Mouse (Mus musculus) cerebellum, adult 2 months (tissue): ENCODE results near the gene Nxph3. TPM values are rescaled to one million over a fixed set of nuclear protein-coding genes. Genes with fewer than 3 reads are reported as not detected.

Experiments
- DNase-seq, 2 experiments: peaks; one replicate each; pipeline ENCODE4 v3.0.0; 2021
- H3K27ac ChIP-seq: fragments of 200-500 bp; 2 replicates; pipeline ENCODE4 v1.5.1; 2012; ENCODE audit warnings: low read length, control low read depth, inconsistent platforms; ENCODE audit not compliant: insufficient read depth
- H3K27me3 ChIP-seq: fragments of 200-500 bp; 2 replicates; pipeline ENCODE4 v1.6.1; 2012; ENCODE audit warnings: inconsistent platforms, mild to moderate bottlenecking, low read length, moderate library complexity; ENCODE audit not compliant: control insufficient read depth, insufficient read depth
- H3K4me1 ChIP-seq: fragments of 200-500 bp; 2 replicates; pipeline ENCODE4 v1.6.1; 2011; ENCODE audit warnings: low read length; ENCODE audit not compliant: control insufficient read depth, insufficient read depth
- H3K4me3 ChIP-seq: fragments of 200-500 bp; replicated peaks from 2 replicates; pipeline ENCODE3; 2011; ENCODE audit warnings: mild to moderate bottlenecking, low read depth, low read length, control low read depth; ENCODE audit not compliant: insufficient read depth
- CTCF ChIP-seq: fragments of 200-500 bp; IDR thresholded peaks from 2 replicates; pipeline ENCODE4 v1.5.1; 2011; ENCODE audit warnings: low read depth, mild to moderate bottlenecking, control low read depth, low read length, moderate library complexity, borderline replicate concordance; ENCODE audit not compliant: insufficient read depth
- POLR2A ChIP-seq: fragments of 200-500 bp; IDR thresholded peaks from 2 replicates; pipeline ENCODE4 v1.6.1; 2011; ENCODE audit warnings: low read length, control low read depth, borderline replicate concordance; ENCODE audit not compliant: insufficient read depth
- WGBS: fragments of 180-500 bp; shearing (Covaris S2); methylation state at CpG from one replicate; pipeline ENCODE4 v1.1.7; 2018; 5-methylcytosine and 5-hydroxymethylcytosine counted together
- polyA plus RNA-seq: library from polyadenylated mRNA; depleted of rRNA; stranded (reverse); fragments of >200 nt; gene quantifications from 2 replicates; pipeline ENCODE4 v1.2.3, GENCODE M21; 2012

The Nxph3 gene
- polyA plus RNA-seq, 1 experiment, result 19.9 TPM

DNA sequence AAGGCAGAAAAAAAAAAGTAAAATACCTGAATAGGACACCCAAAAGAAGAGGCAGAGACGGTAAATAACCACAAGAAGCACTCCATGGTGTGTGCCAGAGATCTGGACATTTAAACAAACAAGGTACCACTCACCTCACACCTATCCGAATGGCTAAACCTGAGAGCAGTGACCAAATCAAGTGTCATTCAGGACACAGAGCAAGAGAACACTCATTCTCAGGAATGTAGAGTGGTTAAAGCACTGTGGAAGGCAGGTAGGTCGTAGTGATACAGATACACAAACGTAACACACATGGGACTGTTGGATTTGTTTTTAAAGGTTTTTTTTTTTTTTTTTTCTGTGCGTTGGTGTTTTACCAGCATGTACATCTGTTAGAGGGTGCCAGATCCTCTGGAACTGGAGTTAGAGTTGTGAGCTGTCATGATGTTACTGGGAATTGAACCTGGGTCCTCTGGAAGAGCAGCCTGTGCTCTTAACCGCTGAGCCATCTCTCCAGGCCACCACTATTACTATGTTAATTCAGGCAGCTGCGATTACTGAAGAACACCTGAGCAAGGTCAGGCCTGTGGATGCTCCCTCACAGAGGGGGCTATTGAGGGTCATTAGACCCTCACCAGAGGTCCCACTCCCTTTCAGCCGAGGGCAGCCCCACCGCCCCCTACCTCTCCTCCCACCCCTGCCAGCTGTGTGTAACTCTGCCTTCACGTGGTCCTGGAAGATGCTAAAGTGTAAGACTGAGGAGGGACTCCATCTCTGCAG, 31.8 kb upstream of the Nxph3 start:
- TF ChIP-seq CTCF (no peak), POLR2A (no peak)
- DNase-seq, result no peak

DNA sequence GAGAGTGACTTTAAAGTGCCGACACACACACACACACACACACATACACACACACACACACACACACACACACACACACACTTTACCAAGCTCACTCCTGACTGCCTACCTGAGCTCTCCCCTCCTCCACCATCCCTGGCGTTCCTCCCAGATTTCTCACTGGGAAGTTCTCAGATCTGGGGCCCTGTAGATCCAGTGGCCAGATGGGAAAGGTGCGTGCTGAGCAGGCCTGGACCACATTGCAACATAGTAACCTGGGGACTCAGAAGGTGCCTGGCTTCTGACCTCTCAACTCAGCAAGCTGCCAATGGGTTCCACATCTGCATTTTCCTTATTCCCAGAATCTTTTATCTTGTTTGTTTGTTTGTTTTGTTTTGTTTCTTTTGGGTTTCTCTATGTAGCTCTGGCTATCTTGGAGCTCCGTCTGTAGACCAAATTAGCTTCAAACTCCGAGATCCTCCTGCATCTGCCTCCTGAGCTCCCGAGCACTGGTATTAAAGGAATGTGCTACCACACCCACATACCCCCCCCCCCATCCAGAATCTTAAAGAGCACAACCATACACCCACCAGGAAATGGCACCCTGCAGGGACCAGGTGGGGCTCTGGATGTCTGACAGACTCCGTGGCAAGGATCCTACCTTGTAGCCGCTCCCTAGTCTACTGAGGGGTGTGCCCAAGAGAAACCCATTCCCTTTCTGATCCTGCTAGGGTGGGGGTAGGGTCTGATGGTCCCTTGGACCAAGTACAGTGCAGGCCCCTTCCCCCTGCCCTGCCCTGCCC, 30.4 kb upstream of the Nxph3 start:
- Histone ChIP-seq H3K27me3 (no peaks in the 10 kb centered on the region), H3K4me3 (no peak overlapping the region), H3K4me1 (no peaks in the 10 kb centered on the region), H3K27ac (no peak overlapping the region)
- DNase-seq, result no peak
- TF ChIP-seq POLR2A, result no peak
- no peak for TF ChIP-seq CTCF
- 79% methylated on average over 8 of the region's 8 CpGs for WGBS

More for the DNA sequence above, 31.8 kb upstream of the Nxph3 start:
- WGBS, result 80% methylated on average over 10 of the region's 10 CpGs
- Histone ChIP-seq H3K4me3 (no peak overlapping the region), H3K27ac (no peak overlapping the region), H3K27me3 (no peaks in the 10 kb centered on the region), H3K4me1 (no peaks in the 10 kb centered on the region)

DNA sequence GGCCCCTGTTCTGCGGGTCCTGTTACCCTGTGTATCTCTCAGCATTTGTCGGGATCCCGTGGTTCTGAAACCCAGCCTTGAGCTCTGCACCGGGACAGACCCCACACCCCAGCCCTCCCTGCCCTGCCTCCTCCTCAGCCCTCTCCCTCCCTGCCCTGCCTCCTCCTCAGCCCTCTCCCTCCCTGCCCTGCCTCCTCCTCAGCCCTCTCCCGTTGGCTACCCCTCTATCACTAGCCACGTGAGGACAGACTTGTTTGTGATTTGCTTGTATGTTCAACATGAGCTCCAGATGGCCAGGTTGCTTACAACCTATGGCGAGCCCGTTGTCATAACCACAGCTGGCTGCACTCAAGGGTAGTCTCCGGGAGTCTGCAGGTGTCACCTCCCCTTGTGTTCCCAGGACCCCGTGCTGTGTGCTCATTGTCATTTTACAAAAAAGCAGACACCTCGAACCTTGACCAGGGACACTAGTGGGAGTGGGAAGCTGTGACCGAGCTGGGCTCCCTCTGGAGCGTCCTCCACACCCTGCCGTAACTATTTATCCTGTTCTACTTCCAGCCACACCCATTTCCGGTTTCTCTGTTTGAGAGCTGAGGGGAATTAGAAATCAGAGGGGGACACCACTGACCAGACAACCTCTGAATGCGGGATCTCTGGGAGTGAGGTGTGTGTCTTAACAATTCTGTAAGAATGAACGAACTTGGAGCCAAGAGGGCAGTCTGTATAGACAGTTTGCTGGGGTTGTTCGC, 26.4 kb upstream of the Nxph3 start:
- no peaks in the 10 kb centered on the region for H3K4me1 ChIP-seq
- no peaks in the 10 kb centered on the region for H3K27me3 ChIP-seq
- TF ChIP-seq CTCF (no peak), POLR2A (no peak)
- no peak overlapping the region for H3K27ac ChIP-seq
- no peak overlapping the region for H3K4me3 ChIP-seq
- no peak for DNase-seq
- 45% methylated on average over 18 of the region's 18 CpGs for WGBS

DNA sequence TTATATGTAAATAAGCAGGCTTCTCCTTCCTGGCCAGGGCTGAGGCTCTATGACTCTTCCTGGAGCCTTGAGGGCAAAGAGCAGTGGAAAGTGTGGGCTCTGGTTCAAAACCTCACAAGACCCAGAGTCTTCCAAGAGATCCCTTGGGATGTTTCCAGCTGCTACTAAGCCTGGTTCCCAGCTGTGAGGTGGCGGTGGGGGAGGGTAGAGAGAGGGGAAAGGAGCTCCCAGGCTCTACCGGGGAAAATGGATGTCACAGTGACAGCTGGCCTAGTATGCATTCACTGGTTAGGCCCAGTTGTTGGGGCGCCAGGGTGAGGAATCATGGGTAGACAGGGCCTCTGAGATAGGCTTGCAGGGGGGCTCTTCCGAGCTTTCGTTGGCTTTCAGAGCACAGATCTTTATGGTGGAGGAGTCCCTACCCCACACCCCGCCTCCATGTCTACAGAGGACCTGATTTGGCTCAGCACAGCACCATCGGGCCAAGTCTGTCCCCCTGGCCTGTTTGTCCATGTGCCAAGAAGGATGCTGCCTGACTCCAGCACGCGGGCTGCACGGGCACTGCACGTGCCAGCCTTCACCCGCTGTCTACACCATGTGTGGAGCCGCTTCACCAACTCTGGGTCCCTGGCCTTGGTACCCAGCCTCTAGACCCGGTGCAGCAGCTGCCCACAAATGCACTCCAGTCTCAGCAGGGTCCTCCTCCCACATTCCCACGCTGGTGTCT, 24.2 kb upstream of the Nxph3 start:
- no peaks in the 10 kb centered on the region for H3K4me1 ChIP-seq
- H3K27ac ChIP-seq, result no peak overlapping the region
- no peak for DNase-seq
- 22% methylated on average over 15 of the region's 15 CpGs for WGBS
- no peak overlapping the region for H3K4me3 ChIP-seq
- TF ChIP-seq CTCF (no peak), POLR2A (no peak)
- H3K27me3 ChIP-seq, result no peaks in the 10 kb centered on the region

DNA sequence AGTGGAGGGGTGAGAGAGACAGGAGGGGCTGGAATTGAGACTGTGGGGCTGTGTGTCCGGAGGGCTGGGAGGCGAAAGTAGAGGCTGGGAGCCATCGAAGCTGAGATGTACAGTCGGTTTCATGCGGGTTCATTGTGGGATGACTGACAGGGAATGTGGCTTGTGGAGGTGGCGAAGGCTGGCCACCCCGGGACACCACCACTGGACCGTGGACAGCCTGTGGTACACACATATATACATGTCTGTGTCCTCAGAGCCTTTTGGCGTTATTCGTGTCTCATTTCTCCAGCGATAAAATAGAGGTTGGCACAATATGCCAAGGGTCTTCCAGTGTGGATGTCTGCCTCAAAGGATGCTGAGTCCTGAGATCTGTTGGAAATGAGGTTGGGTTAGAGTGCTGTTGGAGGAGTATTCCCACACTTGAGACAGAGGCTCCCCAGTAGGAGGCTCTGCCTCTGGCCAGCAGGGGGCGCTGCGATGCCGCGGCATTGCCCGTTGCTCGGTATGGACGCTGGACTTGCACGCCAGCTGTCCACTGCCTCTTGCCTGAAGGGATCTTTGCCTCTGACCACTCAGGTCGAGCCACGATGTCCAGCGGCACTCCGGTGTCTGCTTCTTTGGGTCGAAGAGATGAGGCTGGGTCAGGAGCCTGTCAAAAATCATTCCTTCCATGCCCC, 19.3 kb upstream of the Nxph3 start:
- Histone ChIP-seq H3K27ac (no peak overlapping the region), H3K27me3 (no peaks in the 10 kb centered on the region), H3K4me3 (no peak overlapping the region), H3K4me1 (no peaks in the 10 kb centered on the region)
- peak; percentile 78 to 87 for DNase-seq
- 21% methylated on average over 24 of the region's 24 CpGs for WGBS
- TF ChIP-seq POLR2A (no peak), CTCF (peak; percentile 91)

DNA sequence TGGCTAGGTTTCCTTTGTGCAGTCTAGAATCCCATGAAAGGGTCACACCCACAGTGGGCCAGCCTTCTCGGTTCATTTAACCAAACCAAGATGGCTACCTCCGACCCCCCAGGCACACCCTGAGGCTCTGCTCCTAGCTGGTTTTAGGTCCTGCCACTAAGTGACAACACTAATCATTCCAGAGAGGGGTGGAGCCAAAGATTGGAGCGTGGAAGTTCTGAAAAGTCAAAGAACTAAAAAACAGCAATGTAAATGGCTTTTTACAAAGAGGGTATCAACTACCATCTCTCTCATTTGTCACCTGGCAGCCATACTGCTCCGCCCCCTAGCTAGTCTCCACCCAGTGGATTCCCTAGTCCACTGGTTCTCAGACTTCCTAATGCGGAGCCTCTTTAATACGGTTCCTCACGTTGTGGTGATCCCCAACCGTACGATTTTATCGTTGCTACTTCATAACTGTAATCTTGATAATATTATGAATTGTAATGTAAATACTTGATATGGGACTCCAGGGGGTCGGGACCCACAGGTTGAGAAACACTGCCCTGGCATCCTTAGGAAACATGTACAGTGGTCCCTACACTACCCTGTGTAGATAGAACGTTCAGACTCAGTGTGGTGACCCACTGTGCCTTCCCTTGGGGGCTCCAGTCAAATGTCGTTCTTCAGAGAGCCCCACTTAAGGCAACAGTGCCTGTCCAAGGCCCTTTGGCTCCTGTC, 18.1 kb upstream of the Nxph3 start:
- DNase-seq, result no peak
- Histone ChIP-seq H3K27ac (no peak overlapping the region), H3K4me1 (peaks cover 3% of the 10 kb centered on the region; the same call in 1 of the 2 replicates), H3K27me3 (no peaks in the 10 kb centered on the region), H3K4me3 (no peak overlapping the region)
- TF ChIP-seq POLR2A (no peak), CTCF (no peak)
- 73% methylated on average over 13 of the region's 13 CpGs for WGBS
